Mouse (Mus musculus): ENCODE data around the gene Hoxd11.

- TF ChIP-seq CTCF (IDR thresholded peaks at IDR 0.05; ENCODE audit: low read depth, low read length) = no peak
- no peak for TF ChIP-seq POLR2A (IDR thresholded peaks at IDR 0.05; ENCODE audit: insufficient read depth, low read length)
- TF ChIP-seq EP300 (IDR thresholded peaks at IDR 0.05; ENCODE audit: insufficient read depth, low read depth, low read length) = no peak
These were observed 53.9 kb downstream of the Hoxd11 start for GRCm38 (mm10) chr2:74733317-74733661.
